Mouse (Mus musculus) spleen, embryonic (tissue): ENCODE measurements around the gene Vamp1.

Source experiments
- CTCF ChIA-PET: fragments of 350-600 bp; sonication (Branson Sonifier 250); formaldehyde crosslinking; loops from one replicate; lab custom pipeline; 2022; lab: Charles Lee

The Vamp1 gene

GRCm38 (mm10) chr6:125215148-125215954 lies at the start of gene Vamp1:
TSS of gene Vamp1 (plus strand) at chr6:125215551.
- CTCF ChIA-PET: interaction anchor here (1.1 kb wide), 1 partner anchor 24 kb away, joined by 3 read pairs; the partner anchor contains the start of genes Mrpl51 and Ncapd2

- CTCF ChIA-PET: interaction anchor here (0.5 to 0.6 kb wide), 2 partner anchors 249 to 435 kb away, joined by 3 to 4 read pairs; no protein-coding TSS in a partner anchor
Measured at GRCm38 (mm10) chr6:125166051-125166751, 49.1 kb upstream of the Vamp1 start, which contains the start of gene Gapdh. TSS of gene Gapdh (minus strand) at chr6:125166467.

GRCm38 (mm10) chr6:125166861-125167650 lies 48.3 kb upstream of the Vamp1 start:
- CTCF ChIA-PET: no interaction called here

GRCm38 (mm10) chr6:125168086-125168485 lies 47.3 kb upstream of the Vamp1 start:
- CTCF ChIA-PET: no interaction called here

GRCm38 (mm10) chr6:125170194-125170593 lies 45.2 kb upstream of the Vamp1 start:
- CTCF ChIA-PET: interaction anchor here (0.6 kb wide), 1 partner anchor 254 kb away, joined by 3 read pairs; no protein-coding TSS in a partner anchor

GRCm38 (mm10) chr6:125172474-125172873 lies 42.9 kb upstream of the Vamp1 start:
- CTCF ChIA-PET: no interaction called here

GRCm38 (mm10) chr6:125173256-125173655 lies 42.1 kb upstream of the Vamp1 start:
- CTCF ChIA-PET: interaction anchor here (0.6 kb wide), 1 partner anchor 39 kb away, joined by 3 read pairs; no protein-coding TSS in a partner anchor

- CTCF ChIA-PET: interaction anchor here (0.6 to 0.7 kb wide), 3 partner anchors 45 to 84 kb away, joined by 3 to 4 read pairs (median 4); no protein-coding TSS in a partner anchor
Measured at GRCm38 (mm10) chr6:125175469-125175868, 39.9 kb upstream of the Vamp1 start.

- CTCF ChIA-PET: no interaction called here
Measured at GRCm38 (mm10) chr6:125179601-125180000, 35.8 kb upstream of the Vamp1 start.

GRCm38 (mm10) chr6:125182133-125182532 lies 33.2 kb upstream of the Vamp1 start:
- CTCF ChIA-PET: interaction anchor here (0.7 kb wide), 1 partner anchor 946 kb away, joined by 5 read pairs; no protein-coding TSS in a partner anchor

GRCm38 (mm10) chr6:125186203-125186602 lies 29.1 kb upstream of the Vamp1 start:
- CTCF ChIA-PET: no interaction called here

- CTCF ChIA-PET: no interaction called here
Measured at GRCm38 (mm10) chr6:125190816-125191215, 24.5 kb upstream of the Vamp1 start.

GRCm38 (mm10) chr6:125191332-125192015 lies 23.9 kb upstream of the Vamp1 start, which contains the start of the genes Ncapd2 and Mrpl51:
TSS of gene Ncapd2 (minus strand) at chr6:125191701.
TSS of gene Mrpl51 (plus strand) at chr6:125191801.
- CTCF ChIA-PET: interaction anchor here (0.9 kb wide), 1 partner anchor 24 kb away, joined by 3 read pairs; the partner anchor contains the start of gene Vamp1

GRCm38 (mm10) chr6:125192016-125192714 lies 23.2 kb upstream of the Vamp1 start:
- CTCF ChIA-PET: interaction anchor here (0.9 kb wide), 1 partner anchor 24 kb away, joined by 3 read pairs; the partner anchor contains the start of gene Vamp1

- CTCF ChIA-PET: no interaction called here
Measured at GRCm38 (mm10) chr6:125192841-125193240, 22.5 kb upstream of the Vamp1 start.

- CTCF ChIA-PET: no interaction called here
Measured at GRCm38 (mm10) chr6:125193390-125193789, 22.0 kb upstream of the Vamp1 start.

- CTCF ChIA-PET: no interaction called here
Measured at GRCm38 (mm10) chr6:125195541-125196075, 19.7 kb upstream of the Vamp1 start.

- CTCF ChIA-PET: no interaction called here
Measured at GRCm38 (mm10) chr6:125196301-125196700, 19.1 kb upstream of the Vamp1 start.

GRCm38 (mm10) chr6:125197166-125197565 lies 18.2 kb upstream of the Vamp1 start:
- CTCF ChIA-PET: no interaction called here
